Mouse (Mus musculus) heart, embryonic 15.5 days (tissue): ENCODE measurements around the gene Pdia5. TPM values are rescaled to one million over a fixed set of nuclear protein-coding genes. Genes with fewer than 3 reads are reported as not detected.

Source experiments
- microRNA-seq: library from miRNA; unstranded; fragments of <30 nt; microRNA quantifications from one replicate; pipeline ENCODE4, GENCODE M21; 2016
- polyA plus RNA-seq: library from polyadenylated mRNA; unstranded; fragments of >200 nt; fragmentation: Nextera tagmentation; extraction: Ambion mirVana; gene quantifications from 2 replicates; pipeline ENCODE4 v1.2.1, GENCODE M21; 2015

Gene Pdia5
- polyA plus RNA-seq, 1 experiment from 2014 or later = 26.7 TPM

Small RNA genes within 50 kb of the gene (microRNA-seq; reads per million reads assigned to microRNA genes)
- not detected for gene Gm25548

Other genes with a start within 250 kb of the Pdia5 start
- gene Sec22a, start 127.0 kb downstream of the Pdia5 start, polyA plus RNA-seq = 33.5 and 35.1 TPM in 2 replicates
- gene Sema5b, start 50.3 kb upstream of the Pdia5 start, polyA plus RNA-seq = 1.8 and 2.9 TPM in 2 replicates